ENCODE assay signal across 8 mouse cellular contexts in genomic region chr1:89968111-89968851, GRCm38 (mm10). TPM values are rescaled to one million over a fixed set of nuclear protein-coding genes. Genes with fewer than 3 reads are reported as not detected.
DNase-seq lines count a peak whose midpoint lies in the region; ATAC-seq and TF ChIP-seq lines count a peak whose summit lies in the region.

No protein-coding gene starts in this region.

- no peaks in the 10 kb centered on the region for H3K36me3 ChIP-seq in kidney, adult 2 months (ENCODE audit: control insufficient read depth, insufficient read depth, low read length)
- no peaks in the 10 kb centered on the region for H3K36me3 ChIP-seq in forebrain, embryonic 15.5 days
- no peaks in the 10 kb centered on the region for H3K36me3 ChIP-seq in intestine, postnatal 0 days (ENCODE audit: control insufficient read depth, insufficient read depth)
- no peaks in the 10 kb centered on the region for H3K36me3 ChIP-seq in liver, embryonic 16.5 days (ENCODE audit: control insufficient read depth, insufficient read depth)
- H3K36me3 ChIP-seq in stomach, embryonic 14.5 days (ENCODE audit: control insufficient read depth, insufficient read depth, low read length) = no peaks in the 10 kb centered on the region

- no peaks in the 10 kb centered on the region for H3K4me1 ChIP-seq in kidney, adult 2 months (ENCODE audit: control insufficient read depth, insufficient read depth, low read length)
- H3K4me1 ChIP-seq in brown adipose tissue, adult 24 weeks (ENCODE audit: control insufficient read depth, insufficient read depth, insufficient read length, low read length) = no peaks in the 10 kb centered on the region
- peaks cover 10% of the 10 kb centered on the region for H3K4me1 ChIP-seq in forebrain, embryonic 15.5 days
- no peaks in the 10 kb centered on the region for H3K4me1 ChIP-seq in intestine, postnatal 0 days (replicated peaks; ENCODE audit: control insufficient read depth, insufficient read depth, low read length)
- H3K4me1 ChIP-seq in liver, embryonic 16.5 days (ENCODE audit: control insufficient read depth, low read depth, low read length) = no peaks in the 10 kb centered on the region
- no peaks in the 10 kb centered on the region for H3K4me1 ChIP-seq in stomach, embryonic 14.5 days (ENCODE audit: control insufficient read depth, insufficient read depth, low read length)

- H3K4me2 ChIP-seq in forebrain, embryonic 15.5 days (replicated peaks) = peak overlapping the region; percentile 87
- H3K4me2 ChIP-seq in intestine, postnatal 0 days (replicated peaks; ENCODE audit: low read depth) = peak overlapping the region; percentile 87
- peak overlapping the region; percentile 53 for H3K4me2 ChIP-seq in liver, embryonic 16.5 days (ENCODE audit: low read depth, low read length)
- peak overlapping the region; percentile 97 for H3K4me2 ChIP-seq in stomach, embryonic 14.5 days (replicated peaks; ENCODE audit: low read depth, low read length)

- TF ChIP-seq CTCF in kidney, adult 2 months (conservative IDR thresholded peaks at IDR 0.05; ENCODE audit: insufficient read depth, insufficient read length, low read depth, low read length) = no peak
- no peak for TF ChIP-seq CTCF in intestine, postnatal 0 days (IDR thresholded peaks at IDR 0.05; ENCODE audit: low read depth)

- peak; percentile 76 for ATAC-seq in forebrain, embryonic 15.5 days (replicated peaks)
- ATAC-seq in intestine, postnatal 0 days = peak; percentile 66
- ATAC-seq in liver, embryonic 16.5 days (ENCODE audit: low read depth) = no peak
- ATAC-seq in stomach, embryonic 14.5 days (ENCODE audit: insufficient number of reproducible peaks, insufficient read depth, low FRiP score, low read depth) = peak; percentile 73

- peak overlapping the region; percentile 58 for H3K9ac ChIP-seq in forebrain, embryonic 15.5 days (replicated peaks)
- H3K9ac ChIP-seq in intestine, postnatal 0 days (ENCODE audit: low read depth, low read length) = no peak overlapping the region
- H3K9ac ChIP-seq in liver, embryonic 16.5 days (ENCODE audit: low read depth, low read length) = no peak overlapping the region
- no peak overlapping the region; the same call in 1 of the 2 replicates for H3K9ac ChIP-seq in stomach, embryonic 14.5 days (replicated peaks; ENCODE audit: low read depth, low read length)

- H3K27ac ChIP-seq in kidney, adult 2 months (ENCODE audit: insufficient read depth, low read depth, low read length) = no peak overlapping the region
- H3K27ac ChIP-seq in brown adipose tissue, adult 24 weeks (replicated peaks; ENCODE audit: low read depth, low read length) = no peak overlapping the region
- H3K27ac ChIP-seq in forebrain, embryonic 15.5 days (replicated peaks) = peak overlapping the region; percentile 34
- H3K27ac ChIP-seq in intestine, postnatal 0 days (ENCODE audit: low read depth, low read length) = no peak overlapping the region
- H3K27ac ChIP-seq in liver, embryonic 16.5 days (ENCODE audit: low read length) = no peak overlapping the region
- no peak overlapping the region for H3K27ac ChIP-seq in stomach, embryonic 14.5 days (ENCODE audit: low read length)

- no peak for TF ChIP-seq POLR2A in kidney, adult 2 months (IDR thresholded peaks at IDR 0.05; ENCODE audit: low read depth, low read length)

- no peaks in the 10 kb centered on the region for H3K9me3 ChIP-seq in forebrain, embryonic 15.5 days
- H3K9me3 ChIP-seq in intestine, postnatal 0 days (ENCODE audit: control insufficient read depth) = no peaks in the 10 kb centered on the region
- no peaks in the 10 kb centered on the region for H3K9me3 ChIP-seq in liver, embryonic 16.5 days (replicated peaks; ENCODE audit: control insufficient read depth, low read length)
- H3K9me3 ChIP-seq in stomach, embryonic 14.5 days (ENCODE audit: control insufficient read depth, low read depth, low read length) = no peaks in the 10 kb centered on the region

- H3K4me3 ChIP-seq in kidney, adult 2 months (ENCODE audit: insufficient read depth, low read depth, low read length) = peak overlapping the region; percentile 23; the same call in 1 of the 2 replicates
- H3K4me3 ChIP-seq in brown adipose tissue, adult 24 weeks (ENCODE audit: insufficient read depth, low read depth, low read length) = peak overlapping the region; percentile 19
- peak overlapping the region; percentile 55 for H3K4me3 ChIP-seq in forebrain, embryonic 15.5 days
- peak overlapping the region; percentile 49 for H3K4me3 ChIP-seq in intestine, postnatal 0 days (ENCODE audit: low read depth, low read length)
- H3K4me3 ChIP-seq in liver, embryonic 16.5 days (ENCODE audit: low read depth, low read length) = peak overlapping the region; percentile 41
- H3K4me3 ChIP-seq in stomach, embryonic 14.5 days (ENCODE audit: low read depth, low read length) = peak overlapping the region; percentile 57

- WGBS in kidney, adult 2 months = 1% methylated on average over 95 of the region's 95 CpGs
- WGBS in forebrain, embryonic 15.5 days = under 1% methylated on average over 95 of the region's 95 CpGs
- under 1% methylated on average over 95 of the region's 95 CpGs for WGBS in intestine, postnatal 0 days
- under 1% methylated on average over 95 of the region's 95 CpGs for WGBS in liver, embryonic 16.5 days (ENCODE audit: insufficient replicate concordance)
- WGBS in stomach, embryonic 14.5 days = under 1% methylated on average over 79 of the region's 95 CpGs

- DNase-seq in kidney, adult 2 months = no peak
- no peak for DNase-seq in kidney, postnatal 14 days
- no peak for DNase-seq in T-cell, adult 2 months (ENCODE audit: low spot score)

- H3K27me3 ChIP-seq in kidney, adult 2 months (replicated peaks; ENCODE audit: control insufficient read depth, insufficient read depth, low read length) = no peaks in the 10 kb centered on the region
- peaks cover 87% of the 10 kb centered on the region for H3K27me3 ChIP-seq in forebrain, embryonic 15.5 days
- H3K27me3 ChIP-seq in intestine, postnatal 0 days (replicated peaks; ENCODE audit: control insufficient read depth, insufficient read depth, low read length) = peaks cover 39% of the 10 kb centered on the region
- H3K27me3 ChIP-seq in liver, embryonic 16.5 days (ENCODE audit: control insufficient read depth, insufficient read depth, low read depth, low read length) = peaks cover 35% of the 10 kb centered on the region
- H3K27me3 ChIP-seq in stomach, embryonic 14.5 days (ENCODE audit: control insufficient read depth, insufficient read depth, low read length) = peaks cover 28% of the 10 kb centered on the region

RNA-seq across cellular contexts. Expression of gene Gbx2, which starts 37.3 kb away (rescaled TPM):
- polyA plus RNA-seq in kidney, adult 2 months (2012; rRNA removed) = not detected in 2 replicates
- polyA plus RNA-seq in brown adipose tissue, adult 24 weeks (2012; ENCODE audit: insufficient read depth, insufficient read length, missing spikeins) = not detected in 2 replicates
- 9.3 and 15.0 TPM in 2 replicates for polyA plus RNA-seq in forebrain, embryonic 15.5 days (2015; fragmentation: Nextera tagmentation; extraction: Ambion mirVana)
- 0.08 and 0.16 TPM in 2 replicates for polyA plus RNA-seq in intestine, postnatal 0 days (2015; fragmentation: Nextera tagmentation; extraction: Ambion mirVana)
- 0.27 and 0.42 TPM in 2 replicates for polyA plus RNA-seq in liver, embryonic 16.5 days (2015; fragmentation: Nextera tagmentation; extraction: Ambion mirVana)
- 0.35 TPM in 1 of 2 replicates, not detected in the other for polyA plus RNA-seq in stomach, embryonic 14.5 days (2014; fragmentation: Nextera tagmentation; extraction: Ambion mirVana)

RNA-seq across cellular contexts. Expression of gene Asb18, which starts 46.2 kb away (rescaled TPM):
- 0.81 TPM in 1 of 2 replicates, not detected in the other for polyA plus RNA-seq in kidney, adult 2 months (2012; rRNA removed)
- polyA plus RNA-seq in brown adipose tissue, adult 24 weeks (2012; ENCODE audit: insufficient read depth, insufficient read length, missing spikeins) = 1.0 TPM in 1 of 2 replicates, not detected in the other
- 0.19 and 0.31 TPM in 2 replicates for polyA plus RNA-seq in forebrain, embryonic 15.5 days (2015; fragmentation: Nextera tagmentation; extraction: Ambion mirVana)
- polyA plus RNA-seq in intestine, postnatal 0 days (2015; fragmentation: Nextera tagmentation; extraction: Ambion mirVana) = not detected in 2 replicates
- polyA plus RNA-seq in liver, embryonic 16.5 days (2015; fragmentation: Nextera tagmentation; extraction: Ambion mirVana) = 0.02 TPM in 1 of 2 replicates, not detected in the other
- polyA plus RNA-seq in stomach, embryonic 14.5 days (2014; fragmentation: Nextera tagmentation; extraction: Ambion mirVana) = 0.06 TPM in 1 of 2 replicates, not detected in the other
